Mouse (Mus musculus) myocyte (in vitro differentiated cells): ENCODE results near the gene Crybg2.
A peak's percentile ranks its signal among the peaks of the same experiment; 100 is the strongest.

Source experiments
- E2F4 ChIP-seq: IDR thresholded peaks from one replicate; pipeline ENCODE4 v1.6.1; 2011; ENCODE audit warnings: mild to moderate bottlenecking, control low read depth, moderate library complexity; ENCODE audit not compliant: insufficient read depth
- MAX ChIP-seq: IDR thresholded peaks from one replicate; pipeline ENCODE4 v1.6.1; 2011; ENCODE audit warnings: low read depth, mild to moderate bottlenecking, control low read depth
- MYOD1 ChIP-seq, 3 experiments: IDR thresholded peaks; one replicate each; pipeline ENCODE4 v1.6.1; 2011; ENCODE audit warnings: control low read depth in 2 of 3, low read depth in 2 of 3, mild to moderate bottlenecking in 2 of 3, moderate library complexity in 1 of 3; ENCODE audit not compliant: insufficient read length in 2 of 3, control insufficient read depth in 1 of 3
- MYOG ChIP-seq, 3 experiments: IDR thresholded peaks; one replicate each; pipeline ENCODE4 v1.6.1; 2011; ENCODE audit warnings: control low read depth in 2 of 3, low read depth in 2 of 3, mild to moderate bottlenecking in 2 of 3; ENCODE audit not compliant: insufficient read length in 2 of 3, control insufficient read depth in 1 of 3, insufficient read depth in 1 of 3
- POLR2A ChIP-seq: IDR thresholded peaks from one replicate; pipeline ENCODE4 v1.6.1; 2011; ENCODE audit warnings: low read depth, mild to moderate bottlenecking, control low read depth, moderate library complexity; ENCODE audit not compliant: insufficient read length
- POLR2AphosphoS2 ChIP-seq: IDR thresholded peaks from one replicate; pipeline ENCODE4 v1.6.1; 2011; ENCODE audit warnings: low read depth, control low read depth; ENCODE audit not compliant: insufficient read length
- REST ChIP-seq: IDR thresholded peaks from one replicate; pipeline ENCODE4 v1.6.1; 2011; ENCODE audit warnings: mild to moderate bottlenecking, control low read depth, moderate library complexity; ENCODE audit not compliant: insufficient read depth, insufficient read length
- TCF12 ChIP-seq: IDR thresholded peaks from one replicate; pipeline ENCODE4 v1.6.1; 2011; ENCODE audit warnings: mild to moderate bottlenecking, control low read depth; ENCODE audit not compliant: poor library complexity, insufficient read depth, severe bottlenecking
- USF1 ChIP-seq: IDR thresholded peaks from one replicate; pipeline ENCODE4 v1.6.1; 2011; ENCODE audit warnings: low read depth, mild to moderate bottlenecking, control low read depth, moderate library complexity

- TF ChIP-seq POLR2A (no peak), MYOD1 (IDR thresholded peaks at IDR 0.05; ENCODE audit: control insufficient read depth in 1 of 3, insufficient read length in 2 of 3, low read depth in 2 of 3) (peak; percentile 43 to 76 (median 47)), E2F4 (no peak), REST (no peak), USF1 (no peak), TCF12 (peak; percentile 61), MAX (no peak), POLR2AphosphoS2 (no peak), MYOG (IDR thresholded peaks at IDR 0.05; ENCODE audit: control insufficient read depth in 1 of 3, insufficient read depth in 1 of 3, insufficient read length in 2 of 3, low read depth in 2 of 3) (peak; percentile 24 to 91 (median 87))
These were observed 17.6 kb upstream of the Crybg2 start for GRCm38 (mm10) chr4:134043041-134043440.
